Mouse (Mus musculus) heart, adult 2 months (tissue): ENCODE measurements around the gene Dot1l. TPM values are rescaled to one million over a fixed set of nuclear protein-coding genes. Genes with fewer than 3 reads are reported as not detected.

Source experiments
- DNase-seq, 2 experiments: peaks; one replicate each; pipeline ENCODE4 v3.0.0; 2021
- H3K27ac ChIP-seq: fragments of 200-600 bp; 2 replicates; pipeline ENCODE4 v1.8.1; 2022
- H3K27me3 ChIP-seq: fragments of 200-500 bp; 2 replicates; pipeline ENCODE4 v1.6.1; 2012; ENCODE audit warnings: mild to moderate bottlenecking, low read length, inconsistent platforms, mixed read lengths; ENCODE audit not compliant: control insufficient read depth, insufficient read depth
- H3K36me3 ChIP-seq: fragments of 200-500 bp; 2 replicates; pipeline ENCODE4 v1.6.1; 2012; ENCODE audit warnings: low read length, inconsistent platforms; ENCODE audit not compliant: control insufficient read depth, insufficient read depth
- H3K4me1 ChIP-seq: fragments of 200-500 bp; 2 replicates; pipeline ENCODE4 v1.6.1; 2011; ENCODE audit warnings: low read length; ENCODE audit not compliant: control insufficient read depth, insufficient read depth
- H3K4me3 ChIP-seq: fragments of 200-600 bp; 2 replicates; pipeline ENCODE4 v1.8.1; 2022
- H3K79me2 ChIP-seq: fragments of 200-500 bp; replicated peaks from 2 replicates; pipeline ENCODE4 v1.6.1; 2012; ENCODE audit warnings: mild to moderate bottlenecking, inconsistent platforms, low read length, moderate library complexity, mixed read lengths; ENCODE audit not compliant: control insufficient read depth, insufficient read depth
- H3K9ac ChIP-seq: fragments of 200-500 bp; 2 replicates; pipeline ENCODE4 v1.6.1; 2012; ENCODE audit warnings: low read depth, mild to moderate bottlenecking, control low read depth, inconsistent platforms, low read length, mixed read lengths
- CTCF ChIP-seq: fragments of 200-600 bp; IDR thresholded peaks from 2 replicates; pipeline ENCODE4 v1.8.1; 2022; ENCODE audit warnings: antibody characterized with exemption, mild to moderate bottlenecking, moderate library complexity
- EP300 ChIP-seq: fragments of 200-500 bp; IDR thresholded peaks from 2 replicates; pipeline ENCODE4 v1.6.1; 2011; ENCODE audit warnings: low read depth, low read length, control low read depth; ENCODE audit not compliant: insufficient read depth
- POLR2A ChIP-seq: fragments of 200-500 bp; IDR thresholded peaks from 2 replicates; pipeline ENCODE4 v1.6.1; 2011; ENCODE audit warnings: mild to moderate bottlenecking, low read depth, low read length, control low read depth; ENCODE audit not compliant: insufficient read depth
- WGBS: fragments of 180-500 bp; shearing (Covaris S2); methylation state at CpG from one replicate; pipeline ENCODE4 v1.1.7; 2018; 5-methylcytosine and 5-hydroxymethylcytosine counted together
- intact Hi-C: fragments of 180-260 bp; cut with DNase I; formaldehyde crosslinking; loops from one replicate; pipeline ENCODE4 v1.15.1; 2025
- polyA plus RNA-seq: library from polyadenylated mRNA; depleted of rRNA; stranded (reverse); fragments of >200 nt; gene quantifications from 2 replicates; pipeline ENCODE4 v1.2.3, GENCODE M21; 2012
- total RNA-seq, 2 experiments: library from RNA; stranded (reverse); gene quantifications; 2 replicates each; pipeline ENCODE4 v1.2.3; 2021

Gene Dot1l
- total and polyA plus RNA-seq, 3 experiments: 18.8 to 39.6 (median 19.6) TPM

DNA sequence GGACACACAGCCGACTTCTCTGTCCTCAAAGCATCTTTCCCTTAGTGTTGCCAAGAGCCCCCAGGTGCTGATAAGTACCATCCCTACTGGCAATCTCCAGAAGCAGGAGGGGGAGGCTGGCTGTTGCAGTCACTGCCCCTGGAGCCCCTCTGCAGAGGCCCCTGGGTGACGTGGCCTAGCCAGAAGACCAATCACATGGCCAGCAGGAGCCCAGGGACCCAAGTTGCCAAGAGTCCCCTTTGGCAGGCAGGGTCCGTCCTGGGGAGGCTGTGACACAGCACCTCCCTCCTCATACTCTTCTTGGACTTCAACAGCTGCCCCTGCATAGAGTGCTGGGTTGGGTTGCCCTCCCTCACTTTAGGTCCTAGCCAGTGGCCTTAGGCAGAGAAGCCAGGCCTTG, 48.0 kb downstream of the Dot1l start:
- no peak for TF ChIP-seq EP300
- TF ChIP-seq POLR2A: no peak
- no peak for TF ChIP-seq CTCF
- no peak overlapping the region for H3K9ac ChIP-seq
- H3K4me3 ChIP-seq: no peak overlapping the region
- H3K27me3 ChIP-seq: no peaks in the 10 kb centered on the region
- intact Hi-C loops: no loop called here
- no peaks in the 10 kb centered on the region for H3K36me3 ChIP-seq
- H3K27ac ChIP-seq: no peak overlapping the region
- DNase-seq: no peak
- H3K79me2 ChIP-seq: peaks cover 6% of the 10 kb centered on the region
- 69% methylated on average over 3 of the region's 3 CpGs for WGBS
- peaks cover 5% of the 10 kb centered on the region for H3K4me1 ChIP-seq

DNA sequence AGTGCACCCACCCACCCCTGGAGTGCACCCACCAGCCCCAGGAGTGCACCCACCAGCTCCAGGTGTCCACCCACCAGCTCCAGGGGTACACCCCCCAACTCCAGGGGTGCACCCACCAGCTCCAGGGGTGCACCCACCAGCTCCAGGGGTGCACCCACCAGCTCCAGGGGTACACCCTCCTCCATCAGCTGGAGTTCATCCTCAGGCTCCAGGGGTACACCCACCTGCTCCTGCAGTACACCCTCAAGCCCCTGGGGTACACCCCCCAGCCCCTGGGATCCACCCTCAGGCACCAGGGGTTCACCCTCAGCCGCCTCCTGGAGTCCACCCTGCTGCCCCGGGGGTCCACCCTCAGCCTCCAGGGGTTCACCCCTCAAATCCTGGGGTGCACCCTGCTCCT, 49.3 kb downstream of the Dot1l start:
- H3K4me3 ChIP-seq: no peak overlapping the region
- no peaks in the 10 kb centered on the region for H3K36me3 ChIP-seq
- TF ChIP-seq CTCF: no peak
- no peak for TF ChIP-seq POLR2A
- TF ChIP-seq EP300: no peak
- no peak overlapping the region for H3K27ac ChIP-seq
- 84% methylated on average over 2 of the region's 2 CpGs for WGBS
- DNase-seq: no peak
- peaks cover 3% of the 10 kb centered on the region for H3K4me1 ChIP-seq
- H3K27me3 ChIP-seq: no peaks in the 10 kb centered on the region
- intact Hi-C loops: no loop called here
- H3K79me2 ChIP-seq: peaks cover 1% of the 10 kb centered on the region; the same call in 1 of the 2 replicates
- no peak overlapping the region for H3K9ac ChIP-seq

DNA sequence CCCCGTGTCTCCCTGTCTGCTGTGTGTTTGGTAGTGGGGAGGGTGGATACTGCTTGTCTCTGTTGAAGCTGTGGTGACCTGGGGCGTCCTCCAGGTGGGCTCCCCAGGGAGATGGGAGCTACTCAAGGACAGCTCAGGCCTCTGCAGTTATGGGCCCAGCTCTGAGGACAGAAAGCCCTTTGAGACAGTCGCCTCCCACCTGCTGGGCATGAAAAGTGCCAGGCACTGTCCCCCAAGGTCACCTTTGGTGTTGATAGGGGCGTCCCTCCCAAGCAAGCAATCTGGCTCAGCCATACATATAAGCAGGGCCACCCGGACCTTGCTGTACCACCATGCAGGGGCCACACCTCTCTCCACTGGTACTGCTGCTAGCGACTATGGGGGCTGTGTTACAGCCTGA, 49.9 kb downstream of the Dot1l start, which contains the start of gene Amh:
Gene Amh (plus strand): TSS at position 328 of the 400 bp plus-strand sequence.
- H3K9ac ChIP-seq: no peak within 1 kb of the TSS
- no peak for DNase-seq
- 65% methylated on average over 6 of the region's 6 CpGs for WGBS

DNA sequence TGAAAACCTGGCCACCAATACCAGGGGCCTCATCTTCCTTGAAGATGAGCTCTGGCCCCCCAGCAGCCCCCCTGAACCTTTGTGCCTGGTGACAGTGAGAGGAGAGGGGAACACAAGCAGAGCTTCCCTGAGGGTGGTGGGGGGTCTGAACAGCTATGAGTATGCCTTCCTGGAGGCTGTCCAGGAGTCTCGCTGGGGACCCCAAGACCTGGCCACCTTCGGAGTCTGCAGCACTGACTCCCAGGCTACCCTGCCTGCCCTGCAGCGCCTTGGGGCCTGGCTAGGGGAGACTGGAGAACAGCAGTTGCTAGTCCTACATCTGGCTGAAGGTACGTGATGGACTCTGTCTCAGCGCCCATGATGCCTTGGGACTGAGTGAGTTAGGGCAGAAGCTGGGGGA, 50.3 kb downstream of the Dot1l start:
- WGBS: 93% methylated on average over 5 of the region's 5 CpGs
- no peak overlapping the region for H3K9ac ChIP-seq
- no peak overlapping the region for H3K27ac ChIP-seq
- DNase-seq: no peak
- TF ChIP-seq POLR2A: no peak
- no peak for TF ChIP-seq EP300
- no peak for TF ChIP-seq CTCF
- no peak overlapping the region for H3K4me3 ChIP-seq
- intact Hi-C loops: no loop called here
- H3K4me1 ChIP-seq: peaks cover 3% of the 10 kb centered on the region
- H3K36me3 ChIP-seq: no peaks in the 10 kb centered on the region
- no peaks in the 10 kb centered on the region for H3K27me3 ChIP-seq
- H3K79me2 ChIP-seq: peaks cover 1% of the 10 kb centered on the region; the same call in 1 of the 2 replicates

More for the DNA sequence above, 49.9 kb downstream of the Dot1l start, which contains the start of gene Amh:
- Histone ChIP-seq H3K4me3 (no peak within 1 kb of the TSS), H3K27ac (no peak within 1 kb of the TSS), H3K4me1 (peaks cover 3% of the 10 kb centered on the region), H3K27me3 (no peaks in the 10 kb centered on the region), H3K36me3 (no peaks in the 10 kb centered on the region), H3K79me2 (peaks cover 1% of the 10 kb centered on the region; the same call in 1 of the 2 replicates)
- intact Hi-C loops: no loop called here
- TF ChIP-seq EP300 (no peak), POLR2A (no peak), CTCF (no peak)

DNA sequence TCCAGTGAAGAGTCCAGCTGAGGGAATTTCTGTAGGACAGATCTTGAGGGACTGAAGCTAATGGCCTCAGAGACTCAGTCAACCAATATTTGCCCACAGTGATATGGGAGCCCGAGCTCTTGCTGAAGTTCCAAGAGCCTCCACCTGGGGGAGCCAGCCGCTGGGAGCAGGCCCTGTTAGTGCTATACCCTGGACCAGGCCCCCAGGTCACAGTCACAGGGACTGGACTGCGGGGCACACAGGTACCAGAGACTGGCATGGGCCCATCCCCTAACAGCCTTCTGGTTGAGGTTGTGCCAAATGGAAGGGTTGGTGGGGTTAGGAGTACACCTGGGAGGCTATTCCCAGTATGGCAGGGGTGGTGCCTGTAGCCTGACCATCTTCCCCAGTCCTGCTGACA, 50.9 kb downstream of the Dot1l start:
- Histone ChIP-seq H3K27me3 (no peaks in the 10 kb centered on the region), H3K79me2 (peaks cover 1% of the 10 kb centered on the region; the same call in 1 of the 2 replicates), H3K4me1 (peaks cover 3% of the 10 kb centered on the region), H3K4me3 (no peak overlapping the region), H3K36me3 (no peaks in the 10 kb centered on the region), H3K9ac (no peak overlapping the region), H3K27ac (no peak overlapping the region)
- TF ChIP-seq CTCF (peak; percentile 90), POLR2A (no peak)
- peak; percentile 64 to 82 for DNase-seq
- intact Hi-C loops: no loop called here
- 16% methylated on average over 3 of the region's 3 CpGs for WGBS

DNA sequence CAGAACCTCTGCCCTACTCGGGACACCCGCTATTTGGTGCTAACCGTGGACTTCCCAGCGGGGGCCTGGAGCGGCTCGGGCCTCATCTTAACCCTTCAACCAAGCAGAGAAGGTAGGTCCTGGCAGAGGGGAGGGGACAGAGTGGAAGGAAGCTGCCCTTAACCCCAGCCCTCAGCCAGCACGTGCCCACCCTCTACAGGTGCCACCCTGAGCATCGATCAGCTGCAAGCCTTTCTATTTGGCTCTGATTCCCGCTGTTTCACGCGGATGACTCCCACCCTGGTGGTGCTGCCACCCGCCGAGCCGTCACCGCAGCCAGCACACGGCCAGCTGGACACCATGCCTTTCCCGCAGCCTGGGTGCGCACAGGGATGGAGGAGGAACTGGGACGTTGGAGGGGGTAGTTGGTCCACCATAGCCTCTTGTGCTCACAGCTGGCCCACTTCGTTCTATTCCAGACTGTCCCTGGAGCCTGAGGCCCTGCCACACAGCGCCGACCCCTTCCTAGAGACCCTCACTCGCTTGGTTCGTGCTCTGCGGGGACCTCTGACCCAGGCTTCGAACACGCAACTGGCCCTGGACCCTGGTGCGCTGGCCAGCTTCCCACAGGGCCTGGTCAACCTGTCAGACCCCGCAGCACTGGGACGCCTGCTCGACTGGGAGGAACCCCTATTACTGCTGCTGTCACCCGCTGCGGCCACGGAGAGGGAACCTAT, 51.5 kb downstream of the Dot1l start:
- no peaks in the 10 kb centered on the region for H3K27me3 ChIP-seq
- intact Hi-C loops: no loop called here
- peaks cover 1% of the 10 kb centered on the region; the same call in 1 of the 2 replicates for H3K79me2 ChIP-seq
- H3K36me3 ChIP-seq: no peaks in the 10 kb centered on the region
- peaks cover 3% of the 10 kb centered on the region for H3K4me1 ChIP-seq
- H3K27ac ChIP-seq: peak overlapping the region; percentile 44; the same call in 1 of the 2 replicates
- TF ChIP-seq CTCF (no peak), POLR2A (no peak), EP300 (no peak)
- H3K9ac ChIP-seq: peak overlapping the region; percentile 86
- DNase-seq: no peak
- WGBS: 61% methylated on average over 34 of the region's 34 CpGs
- H3K4me3 ChIP-seq: peak overlapping the region; percentile 58
